Mouse (Mus musculus): Measurements from ENCODE around the gene Wdr24.

GRCm38 (mm10) chr17:25863681-25864080, 40.3 kb downstream of the Wdr24 start:
- TF ChIP-seq POLR2A (IDR thresholded peaks at IDR 0.05; ENCODE audit: insufficient read depth, low read depth, low read length) (no peak), CTCF (IDR thresholded peaks at IDR 0.05; ENCODE audit: insufficient read depth, low read depth, low read length) (no peak)
